Mouse (Mus musculus): ENCODE results near the gene Galnt18. TPM values are rescaled to one million over a fixed set of nuclear protein-coding genes. Genes with fewer than 3 reads are reported as not detected.

Galnt18 gene
- polyA plus RNA-seq, 1 experiment, result 3.8 TPM

DNA sequence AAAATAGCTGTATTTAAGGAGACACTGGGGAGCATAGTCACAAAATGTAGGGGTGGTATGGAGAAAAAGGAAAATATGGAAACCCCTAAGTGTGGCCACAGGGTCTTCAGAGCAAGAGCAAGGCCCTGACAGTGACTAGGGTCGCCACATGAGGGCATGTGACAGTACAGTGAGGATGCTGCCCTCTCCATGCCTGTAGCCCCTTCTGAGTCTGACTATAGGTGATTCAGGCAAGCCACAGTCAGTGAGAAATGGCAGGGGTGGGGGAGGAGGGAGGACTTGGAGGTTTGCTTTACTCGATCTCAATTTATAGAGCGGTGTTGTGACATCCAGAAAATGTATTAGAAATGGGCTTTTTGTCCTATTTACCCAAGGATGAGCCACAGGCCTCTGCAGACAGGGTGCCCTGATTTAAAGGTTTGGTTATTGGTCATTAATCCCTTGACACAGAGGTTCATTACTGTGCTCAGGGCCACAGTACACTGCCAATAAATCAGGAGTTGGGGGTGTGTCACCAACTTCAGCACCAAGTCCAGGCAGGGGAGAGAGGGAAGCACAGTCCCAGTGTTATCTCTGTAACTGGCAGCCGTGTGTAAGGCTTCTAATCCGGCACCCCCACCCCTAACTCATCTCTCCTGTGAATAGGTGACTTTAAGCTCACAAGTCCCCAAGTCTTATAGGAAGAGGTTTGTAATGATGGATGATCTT lies 287.4 kb downstream of the Galnt18 start:
- no peaks in the 10 kb centered on the region for H3K27me3 ChIP-seq (ENCODE audit: control insufficient read depth, insufficient read depth, low read length)
- no peaks in the 10 kb centered on the region for H3K36me3 ChIP-seq (ENCODE audit: control insufficient read depth, insufficient read depth, low read length)
- H3K4me3 ChIP-seq (ENCODE audit: low read depth, low read length), result no peak overlapping the region
- no peaks in the 10 kb centered on the region for H3K4me1 ChIP-seq (ENCODE audit: control insufficient read depth, insufficient read depth, insufficient read length, low read length)
- WGBS, result 60% methylated on average over 5 of the region's 5 CpGs
- TF ChIP-seq CTCF (IDR thresholded peaks at IDR 0.05; ENCODE audit: extremely low read depth, insufficient read length, insufficient replicate concordance, low read depth, low read length), result no peak
- no peak for TF ChIP-seq POLR2A (IDR thresholded peaks at IDR 0.05; ENCODE audit: low read depth, low read length)
- no peak overlapping the region for H3K27ac ChIP-seq (ENCODE audit: insufficient read depth, low read depth, low read length)

DNA sequence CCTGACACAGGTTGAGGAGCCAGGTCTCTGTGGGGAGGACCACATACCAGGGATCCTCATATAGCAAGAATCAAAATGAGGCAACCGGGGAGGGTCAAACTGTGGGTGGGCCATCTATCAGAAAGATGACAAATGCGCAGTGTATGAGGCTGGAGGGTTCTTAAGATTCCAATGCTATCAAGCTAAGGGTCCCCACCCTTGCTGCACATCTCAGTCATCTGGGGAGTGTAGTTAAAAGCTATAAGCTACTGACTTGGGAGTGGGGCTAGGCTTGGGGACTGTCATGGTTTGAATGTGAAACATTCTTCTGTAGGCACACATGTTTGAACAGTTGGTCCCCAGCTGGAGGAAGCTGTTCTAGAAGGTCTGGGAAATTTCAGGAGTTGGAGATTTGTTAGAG lies 288.2 kb downstream of the Galnt18 start:
- Histone ChIP-seq H3K27ac (ENCODE audit: insufficient read depth, low read depth, low read length) (no peak overlapping the region), H3K27me3 (ENCODE audit: control insufficient read depth, insufficient read depth, low read length) (no peaks in the 10 kb centered on the region), H3K36me3 (ENCODE audit: control insufficient read depth, insufficient read depth, low read length) (no peaks in the 10 kb centered on the region), H3K4me3 (ENCODE audit: low read depth, low read length) (no peak overlapping the region), H3K4me1 (ENCODE audit: control insufficient read depth, insufficient read depth, insufficient read length, low read length) (no peaks in the 10 kb centered on the region)
- TF ChIP-seq POLR2A (IDR thresholded peaks at IDR 0.05; ENCODE audit: low read depth, low read length) (no peak), CTCF (IDR thresholded peaks at IDR 0.05; ENCODE audit: extremely low read depth, insufficient read length, insufficient replicate concordance, low read depth, low read length) (no peak)
- 71% methylated on average over 2 of the region's 2 CpGs for WGBS

DNA sequence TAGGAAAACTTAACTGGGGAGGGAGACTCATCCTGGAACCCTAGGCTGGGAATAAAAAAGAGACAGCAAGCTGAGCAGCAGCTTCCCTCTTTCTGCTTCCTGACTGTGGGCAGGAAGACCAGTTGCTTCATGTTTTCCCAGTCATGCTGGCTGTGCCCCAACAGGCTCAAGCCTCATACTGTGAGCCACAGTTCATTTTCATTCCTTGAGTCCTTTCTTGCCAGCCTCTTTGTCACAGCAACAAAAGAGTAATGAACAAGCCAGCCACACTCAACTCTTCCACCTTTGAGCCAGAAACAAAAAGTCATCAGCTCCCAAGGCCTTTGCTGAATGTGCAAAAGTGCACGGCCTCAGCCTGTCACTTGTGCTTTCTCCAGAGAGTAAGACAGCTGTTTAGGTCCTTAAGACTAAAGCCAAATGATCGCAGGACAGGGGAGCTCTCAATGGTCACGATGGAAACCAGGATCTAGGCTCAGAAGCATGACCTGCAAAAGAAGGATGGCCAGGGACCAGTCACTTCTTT lies 292.9 kb downstream of the Galnt18 start:
- TF ChIP-seq CTCF (IDR thresholded peaks at IDR 0.05; ENCODE audit: extremely low read depth, insufficient read length, insufficient replicate concordance, low read depth, low read length) (no peak), POLR2A (IDR thresholded peaks at IDR 0.05; ENCODE audit: low read depth, low read length) (no peak)
- Histone ChIP-seq H3K36me3 (ENCODE audit: control insufficient read depth, insufficient read depth, low read length) (no peaks in the 10 kb centered on the region), H3K27me3 (ENCODE audit: control insufficient read depth, insufficient read depth, low read length) (no peaks in the 10 kb centered on the region), H3K4me3 (ENCODE audit: low read depth, low read length) (no peak overlapping the region), H3K27ac (ENCODE audit: insufficient read depth, low read depth, low read length) (no peak overlapping the region), H3K4me1 (ENCODE audit: control insufficient read depth, insufficient read depth, insufficient read length, low read length) (no peaks in the 10 kb centered on the region)
- WGBS, result 74% methylated on average over 3 of the region's 3 CpGs

DNA sequence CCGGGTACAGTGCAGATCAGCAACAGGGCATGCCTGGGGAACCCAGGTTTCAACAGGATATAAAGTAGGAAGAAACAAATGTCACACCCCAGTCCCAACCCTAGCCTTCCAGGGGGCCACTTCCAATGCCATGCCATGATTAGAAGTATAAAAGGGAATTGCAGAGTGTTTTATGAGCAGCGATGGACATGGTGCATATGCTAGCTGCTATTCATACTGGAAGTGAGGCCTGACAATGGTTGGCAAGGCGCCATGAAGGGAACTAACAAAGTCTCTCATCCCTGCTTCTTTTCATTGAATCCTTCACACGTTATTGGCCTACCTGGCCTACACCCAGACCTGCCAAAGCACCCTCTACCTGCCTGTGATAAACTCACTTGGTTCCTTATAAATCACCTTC lies 295.9 kb downstream of the Galnt18 start:
- no peaks in the 10 kb centered on the region for H3K4me1 ChIP-seq (ENCODE audit: control insufficient read depth, insufficient read depth, insufficient read length, low read length)
- no peak overlapping the region for H3K4me3 ChIP-seq (ENCODE audit: low read depth, low read length)
- H3K36me3 ChIP-seq (ENCODE audit: control insufficient read depth, insufficient read depth, low read length), result no peaks in the 10 kb centered on the region
- H3K27me3 ChIP-seq (ENCODE audit: control insufficient read depth, insufficient read depth, low read length), result no peaks in the 10 kb centered on the region
- no peak overlapping the region for H3K27ac ChIP-seq (ENCODE audit: insufficient read depth, low read depth, low read length)
- 59% methylated on average over 4 of the region's 4 CpGs for WGBS
- TF ChIP-seq CTCF (IDR thresholded peaks at IDR 0.05; ENCODE audit: extremely low read depth, insufficient read length, insufficient replicate concordance, low read depth, low read length) (no peak), POLR2A (IDR thresholded peaks at IDR 0.05; ENCODE audit: low read depth, low read length) (no peak)

DNA sequence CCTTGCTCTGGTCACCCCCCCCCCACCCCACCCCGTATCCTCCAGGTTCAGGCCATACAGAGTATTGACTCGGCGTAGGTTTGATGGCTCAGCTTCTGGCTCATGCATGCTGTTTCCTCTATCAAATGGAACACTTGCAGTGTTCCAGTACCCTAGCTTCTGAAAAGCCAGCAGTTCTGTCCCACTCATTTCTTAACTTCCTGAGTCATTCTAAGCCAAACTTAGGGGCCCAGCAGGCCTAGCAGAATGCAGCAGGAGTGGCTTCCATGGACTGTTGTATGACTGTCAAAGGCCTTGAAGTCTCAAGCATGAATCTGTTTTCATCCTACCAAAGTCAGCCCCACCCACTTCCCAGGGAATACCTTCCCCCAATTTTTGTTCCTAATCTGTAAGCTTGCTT lies 296.5 kb downstream of the Galnt18 start:
- Histone ChIP-seq H3K27ac (ENCODE audit: insufficient read depth, low read depth, low read length) (no peak overlapping the region), H3K4me3 (ENCODE audit: low read depth, low read length) (no peak overlapping the region), H3K36me3 (ENCODE audit: control insufficient read depth, insufficient read depth, low read length) (no peaks in the 10 kb centered on the region), H3K4me1 (ENCODE audit: control insufficient read depth, insufficient read depth, insufficient read length, low read length) (no peaks in the 10 kb centered on the region), H3K27me3 (ENCODE audit: control insufficient read depth, insufficient read depth, low read length) (no peaks in the 10 kb centered on the region)
- WGBS, result 94% methylated on average over 3 of the region's 3 CpGs
- TF ChIP-seq POLR2A (IDR thresholded peaks at IDR 0.05; ENCODE audit: low read depth, low read length), result no peak
- no peak for TF ChIP-seq CTCF (IDR thresholded peaks at IDR 0.05; ENCODE audit: extremely low read depth, insufficient read length, insufficient replicate concordance, low read depth, low read length)

DNA sequence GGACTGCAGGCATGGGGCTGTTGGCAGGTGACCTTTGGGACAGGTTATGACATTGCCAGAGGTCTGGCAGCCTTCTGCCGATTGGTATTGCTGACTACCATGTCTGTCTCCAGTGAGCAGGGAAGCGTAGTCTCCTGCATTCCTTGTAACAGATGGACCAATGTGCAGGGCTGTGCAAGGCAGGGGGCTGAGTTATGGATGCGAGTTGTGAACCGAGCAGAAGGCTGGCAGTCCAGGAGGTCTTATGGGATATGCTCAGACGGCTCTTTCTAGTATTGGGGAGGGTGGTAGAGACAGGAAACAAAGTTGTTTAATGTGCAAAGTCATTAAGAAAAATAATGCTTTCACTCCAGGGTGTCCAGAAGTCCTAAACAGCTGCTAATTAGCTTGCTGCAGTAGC lies 312.1 kb downstream of the Galnt18 start:
- TF ChIP-seq CTCF (IDR thresholded peaks at IDR 0.05; ENCODE audit: extremely low read depth, insufficient read length, insufficient replicate concordance, low read depth, low read length), result no peak
- TF ChIP-seq POLR2A (IDR thresholded peaks at IDR 0.05; ENCODE audit: low read depth, low read length), result no peak
- no peaks in the 10 kb centered on the region for H3K36me3 ChIP-seq (ENCODE audit: control insufficient read depth, insufficient read depth, low read length)
- H3K27ac ChIP-seq (ENCODE audit: insufficient read depth, low read depth, low read length), result no peak overlapping the region
- no peak overlapping the region for H3K4me3 ChIP-seq (ENCODE audit: low read depth, low read length)
- no peaks in the 10 kb centered on the region for H3K27me3 ChIP-seq (ENCODE audit: control insufficient read depth, insufficient read depth, low read length)
- H3K4me1 ChIP-seq (ENCODE audit: control insufficient read depth, insufficient read depth, insufficient read length, low read length), result no peaks in the 10 kb centered on the region
- WGBS, result 74% methylated on average over 5 of the region's 5 CpGs

DNA sequence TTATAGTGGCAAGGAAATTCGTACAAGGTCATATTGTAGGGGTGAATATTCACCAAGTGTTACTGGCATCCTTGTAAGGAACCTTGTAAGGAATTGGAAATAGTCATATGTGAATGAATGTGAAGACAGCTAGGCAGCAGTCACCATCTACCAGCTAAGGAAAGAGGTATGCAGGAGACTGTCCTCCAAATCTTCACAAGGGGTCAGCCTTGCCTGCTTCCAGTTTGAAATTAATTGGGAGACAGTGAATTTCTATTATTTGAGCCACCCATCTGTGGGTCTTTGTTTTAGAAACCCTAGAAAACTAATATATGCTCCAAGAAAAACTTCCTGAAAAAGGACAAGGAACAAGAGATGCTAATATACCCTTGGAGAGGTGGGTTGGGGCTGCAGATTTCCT lies 313.1 kb downstream of the Galnt18 start:
- no peak overlapping the region for H3K4me3 ChIP-seq (ENCODE audit: low read depth, low read length)
- WGBS, result 40% methylated on average over 1 of the region's 1 CpGs
- H3K36me3 ChIP-seq (ENCODE audit: control insufficient read depth, insufficient read depth, low read length), result no peaks in the 10 kb centered on the region
- no peak overlapping the region for H3K27ac ChIP-seq (ENCODE audit: insufficient read depth, low read depth, low read length)
- TF ChIP-seq CTCF (IDR thresholded peaks at IDR 0.05; ENCODE audit: extremely low read depth, insufficient read length, insufficient replicate concordance, low read depth, low read length) (no peak), POLR2A (IDR thresholded peaks at IDR 0.05; ENCODE audit: low read depth, low read length) (no peak)
- no peaks in the 10 kb centered on the region for H3K27me3 ChIP-seq (ENCODE audit: control insufficient read depth, insufficient read depth, low read length)
- no peaks in the 10 kb centered on the region for H3K4me1 ChIP-seq (ENCODE audit: control insufficient read depth, insufficient read depth, insufficient read length, low read length)

Measured in small intestine, adult 2 months (tissue).